Mouse (Mus musculus) neural tube, embryonic 14.5 days (tissue): ENCODE results near the gene Rilpl1. TPM values are rescaled to one million over a fixed set of nuclear protein-coding genes. Genes with fewer than 3 reads are reported as not detected.

Source experiments
- ATAC-seq: fragments of 200-750 bp; cut with Nextera tagmentation; 2 replicates; pipeline ENCODE4 v1.8.0; 2017; ENCODE audit warnings: low read depth, mild to moderate bottlenecking, moderate TSS enrichment, moderate library complexity
- H3K27ac ChIP-seq: fragments of 300-500 bp; sonication (generic); 2 replicates; pipeline ENCODE4 v1.5.1; 2014; ENCODE audit warnings: low read depth, mild to moderate bottlenecking, control low read depth, low read length, moderate library complexity, mixed read lengths
- H3K27me3 ChIP-seq: fragments of 300-500 bp; sonication (generic); 2 replicates; pipeline ENCODE4 v1.6.1; 2014; ENCODE audit warnings: low read length; ENCODE audit not compliant: control insufficient read depth, insufficient read depth
- H3K36me3 ChIP-seq: fragments of 300-500 bp; sonication (generic); 2 replicates; pipeline ENCODE4 v1.6.1; 2014; ENCODE audit warnings: low read length, mixed read lengths; ENCODE audit not compliant: control insufficient read depth, insufficient read depth
- H3K4me1 ChIP-seq: fragments of 300-500 bp; sonication (generic); 2 replicates; pipeline ENCODE4 v1.6.1; 2014; ENCODE audit warnings: low read length; ENCODE audit not compliant: control insufficient read depth, insufficient read depth
- H3K4me2 ChIP-seq: fragments of 300-500 bp; sonication (generic); 2 replicates; pipeline ENCODE4 v1.6.1; 2014; ENCODE audit warnings: mild to moderate bottlenecking, low read depth, low read length, control low read depth
- H3K4me3 ChIP-seq: fragments of 300-500 bp; sonication (generic); 2 replicates; pipeline ENCODE4 v1.5.1; 2014; ENCODE audit warnings: low read depth, low read length, control low read depth, mixed read lengths
- H3K9ac ChIP-seq: fragments of 300-500 bp; sonication (generic); replicated peaks from 2 replicates; pipeline ENCODE4 v1.6.1; 2014; ENCODE audit warnings: low read depth, mild to moderate bottlenecking, control low read depth, low read length, mixed read lengths
- H3K9me3 ChIP-seq: fragments of 300-500 bp; sonication (generic); 2 replicates; pipeline ENCODE4 v1.6.1; 2016; ENCODE audit warnings: low read length; ENCODE audit not compliant: control insufficient read depth
- WGBS: fragments of 180-500 bp; shearing (Covaris S2); extraction: QIAGEN DNeasy Blood & Tissue Kit; methylation state at CpG from one replicate; pipeline ENCODE4 v1.1.7; 2014; 5-methylcytosine and 5-hydroxymethylcytosine counted together
- polyA plus RNA-seq: library from polyadenylated mRNA; unstranded; fragments of >200 nt; fragmentation: Nextera tagmentation; extraction: Ambion mirVana; gene quantifications from 2 replicates; pipeline ENCODE4 v1.2.1, GENCODE M21; 2014

The Rilpl1 gene
- polyA plus RNA-seq = 11.0 and 14.4 TPM in 2 replicates

DNA sequence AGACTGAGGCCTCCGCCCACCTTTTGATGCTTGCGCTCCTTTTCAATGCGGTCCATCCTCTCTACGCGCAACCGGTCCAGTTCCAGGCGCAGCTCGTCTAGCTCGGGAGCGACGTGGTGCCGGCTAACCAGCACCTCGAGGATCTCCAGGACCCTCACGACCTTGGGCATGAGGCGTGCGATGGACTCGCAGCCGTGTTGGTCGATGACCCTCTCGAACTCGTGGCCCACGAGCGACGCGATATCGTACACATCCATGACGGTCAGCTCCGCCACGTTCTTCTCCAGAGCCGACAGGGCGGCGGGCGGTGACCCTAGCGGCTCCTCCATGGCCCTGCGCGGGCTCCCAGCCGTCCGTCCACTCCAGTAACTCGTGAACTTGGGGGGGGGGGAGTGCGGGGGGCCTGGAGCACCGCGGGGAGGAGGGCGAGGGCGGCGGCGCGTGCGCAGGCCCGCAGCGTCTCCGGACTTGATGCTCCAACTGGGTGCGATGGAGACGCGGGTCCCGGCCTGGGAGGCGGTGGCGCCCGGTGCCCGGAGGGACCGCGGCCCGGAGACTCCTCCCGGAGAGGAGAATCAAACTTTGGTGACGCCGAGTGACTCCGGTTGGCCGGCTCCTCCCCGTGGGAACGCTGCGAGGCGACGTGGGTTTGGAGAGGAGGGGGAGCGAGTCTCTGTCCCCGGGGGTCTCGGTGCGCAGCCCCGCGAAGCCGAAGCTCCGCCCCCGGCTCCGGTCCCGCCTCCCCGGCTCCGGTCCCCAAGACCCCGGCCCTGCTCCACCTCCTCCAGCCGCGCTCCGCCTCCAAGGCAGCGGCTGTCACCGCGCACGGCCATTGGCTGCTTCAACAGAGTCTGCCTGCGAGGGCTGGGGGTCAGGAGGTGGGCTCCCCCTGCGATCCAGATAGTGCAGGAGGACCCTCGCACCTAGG lies at the start of gene Rilpl1:
Gene Rilpl1 (minus strand): TSS at position 737 of the 928 bp plus-strand sequence.
- WGBS = under 1% methylated on average over 70 of the region's 96 CpGs
- peak within 1 kb of the TSS; percentile 76 for H3K27ac ChIP-seq
- peak within 1 kb of the TSS; percentile 77 for H3K4me3 ChIP-seq
- H3K4me1 ChIP-seq = peaks cover 26% of the 10 kb centered on the region; the same call in 1 of the 2 replicates
- H3K27me3 ChIP-seq = no peaks in the 10 kb centered on the region
- no peaks in the 10 kb centered on the region for H3K9me3 ChIP-seq
- no peaks in the 10 kb centered on the region for H3K36me3 ChIP-seq
- ATAC-seq = peak; percentile 93
- H3K9ac ChIP-seq = peak within 1 kb of the TSS; percentile 63
- H3K4me2 ChIP-seq = peak within 1 kb of the TSS; percentile 63

DNA sequence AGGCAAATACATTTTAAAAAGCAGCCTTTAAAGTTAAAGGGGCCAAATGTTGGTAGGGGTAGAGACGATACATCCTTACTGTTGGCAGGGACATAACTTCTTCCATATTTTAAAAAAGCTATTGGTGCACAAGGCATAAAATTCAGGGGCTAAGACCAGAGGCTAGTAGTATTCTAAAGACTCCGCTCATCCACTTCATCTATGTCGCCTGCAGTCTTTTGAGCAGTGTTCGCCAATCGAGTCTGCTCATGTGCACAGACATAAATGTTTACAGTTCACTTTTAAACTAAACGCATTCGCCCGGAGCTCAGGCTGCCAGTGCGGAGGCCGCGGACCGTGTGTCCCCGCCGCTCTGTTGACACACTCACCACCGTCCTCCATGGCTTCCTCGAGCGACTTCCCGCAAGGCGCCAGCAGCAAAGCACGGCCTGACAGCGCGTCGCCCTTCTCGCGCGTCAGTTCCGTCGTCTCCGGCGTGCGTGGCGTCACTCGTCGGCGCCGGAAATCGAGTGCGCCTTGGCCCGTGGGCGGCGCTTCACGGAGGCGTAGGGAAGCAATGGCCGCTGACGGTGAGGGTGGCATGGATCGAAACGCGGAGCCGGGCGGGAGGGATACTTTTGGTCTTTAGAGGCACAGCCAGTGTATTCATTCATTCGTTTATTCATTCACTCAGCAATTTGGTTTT lies 47.6 kb upstream of the Rilpl1 start, which contains the start of the genes Eif2b1 and Gtf2h3:
Gene Eif2b1 (minus strand): TSS at position 499 of the 685 bp plus-strand sequence.
Gene Gtf2h3 (plus strand): TSS at position 508 of the 685 bp plus-strand sequence.
- Histone ChIP-seq H3K4me3 (peak within 1 kb of the TSS; percentile 53), H3K4me1 (peaks cover 14% of the 10 kb centered on the region), H3K36me3 (peaks cover 36% of the 10 kb centered on the region), H3K27ac (no peak within 1 kb of the TSS), H3K9me3 (no peaks in the 10 kb centered on the region), H3K9ac (peak within 1 kb of the TSS; percentile 53), H3K27me3 (no peaks in the 10 kb centered on the region), H3K4me2 (peak within 1 kb of the TSS; percentile 85)
- ATAC-seq = peak; percentile 92
- WGBS = 1% methylated on average over 51 of the region's 51 CpGs

DNA sequence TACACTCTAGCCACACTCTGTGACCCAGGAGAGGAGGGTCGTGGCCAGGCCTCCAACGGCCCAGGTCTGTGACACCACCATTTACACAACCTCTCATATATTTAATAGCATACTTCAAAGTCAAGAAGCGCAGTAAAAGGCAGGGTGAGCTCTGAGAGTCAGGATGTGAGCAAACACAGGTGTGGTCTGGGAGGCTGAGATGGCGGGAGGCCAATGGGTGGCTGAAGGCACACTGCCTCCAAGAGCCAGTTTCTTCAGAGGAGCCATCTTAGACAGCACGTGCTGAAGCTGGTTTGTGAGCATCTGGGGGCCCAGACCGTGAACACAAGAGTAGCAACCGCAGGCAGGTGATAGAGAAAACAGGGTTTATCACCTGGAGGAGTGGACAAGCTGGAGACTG lies 44.3 kb upstream of the Rilpl1 start:
- no peaks in the 10 kb centered on the region for H3K27me3 ChIP-seq
- H3K4me2 ChIP-seq = no peak overlapping the region
- no peak overlapping the region for H3K9ac ChIP-seq
- no peak overlapping the region for H3K4me3 ChIP-seq
- WGBS = 91% methylated on average over 7 of the region's 7 CpGs
- ATAC-seq = no peak
- no peak overlapping the region for H3K27ac ChIP-seq
- peaks cover 14% of the 10 kb centered on the region for H3K4me1 ChIP-seq
- H3K9me3 ChIP-seq = no peaks in the 10 kb centered on the region
- peaks cover 50% of the 10 kb centered on the region for H3K36me3 ChIP-seq

DNA sequence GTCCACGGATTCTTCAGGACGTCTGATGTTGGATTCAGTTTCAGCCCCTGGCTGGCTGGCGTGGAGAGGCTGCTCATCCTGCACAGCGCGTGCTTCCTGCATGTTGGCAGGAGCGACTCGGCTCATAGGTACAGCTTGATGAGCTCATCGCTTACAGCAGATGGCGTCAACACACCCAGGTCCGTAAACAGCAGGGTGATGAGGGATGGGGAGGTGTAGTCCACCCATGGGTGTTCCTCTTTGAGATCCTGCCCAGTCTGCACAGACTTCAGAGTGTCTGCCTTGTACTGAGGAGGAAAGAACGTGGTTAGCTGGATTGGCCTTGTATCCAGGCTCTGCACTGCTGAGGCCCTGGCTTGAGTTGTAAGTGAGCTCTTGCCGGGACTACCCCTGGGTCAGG lies 39.9 kb upstream of the Rilpl1 start:
- ATAC-seq = no peak
- Histone ChIP-seq H3K4me2 (no peak overlapping the region), H3K9me3 (no peaks in the 10 kb centered on the region), H3K36me3 (peaks cover 71% of the 10 kb centered on the region), H3K4me3 (no peak overlapping the region), H3K9ac (no peak overlapping the region), H3K27me3 (no peaks in the 10 kb centered on the region), H3K27ac (no peak overlapping the region), H3K4me1 (no peaks in the 10 kb centered on the region)
- 88% methylated on average over 12 of the region's 12 CpGs for WGBS

DNA sequence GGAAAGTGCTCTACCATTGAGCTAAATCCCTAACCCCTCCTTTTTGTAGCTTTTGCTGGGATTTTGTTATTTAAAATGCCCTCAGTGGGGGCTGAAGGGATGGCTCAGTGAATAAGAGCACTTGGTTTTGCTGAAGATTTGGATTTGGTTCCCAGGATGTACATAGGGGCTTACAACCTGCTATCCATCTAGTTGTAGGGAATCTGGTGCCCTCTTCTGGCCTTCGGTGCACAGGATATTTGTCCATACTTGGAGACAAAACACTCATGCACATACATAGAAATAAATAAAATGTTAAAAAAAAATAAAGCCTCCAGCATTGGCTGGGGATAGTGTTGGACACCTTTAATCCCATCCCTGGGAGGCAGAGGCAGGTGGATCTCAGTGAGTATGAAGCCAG lies 24.0 kb upstream of the Rilpl1 start:
- no peak for ATAC-seq
- WGBS = 87% methylated on average over 1 of the region's 1 CpGs
- peaks cover 41% of the 10 kb centered on the region for H3K36me3 ChIP-seq
- no peak overlapping the region for H3K9ac ChIP-seq
- H3K4me2 ChIP-seq = no peak overlapping the region
- no peaks in the 10 kb centered on the region for H3K27me3 ChIP-seq
- no peak overlapping the region for H3K4me3 ChIP-seq
- no peaks in the 10 kb centered on the region for H3K9me3 ChIP-seq
- no peak overlapping the region for H3K27ac ChIP-seq
- H3K4me1 ChIP-seq = peaks cover 6% of the 10 kb centered on the region; the same call in 1 of the 2 replicates

DNA sequence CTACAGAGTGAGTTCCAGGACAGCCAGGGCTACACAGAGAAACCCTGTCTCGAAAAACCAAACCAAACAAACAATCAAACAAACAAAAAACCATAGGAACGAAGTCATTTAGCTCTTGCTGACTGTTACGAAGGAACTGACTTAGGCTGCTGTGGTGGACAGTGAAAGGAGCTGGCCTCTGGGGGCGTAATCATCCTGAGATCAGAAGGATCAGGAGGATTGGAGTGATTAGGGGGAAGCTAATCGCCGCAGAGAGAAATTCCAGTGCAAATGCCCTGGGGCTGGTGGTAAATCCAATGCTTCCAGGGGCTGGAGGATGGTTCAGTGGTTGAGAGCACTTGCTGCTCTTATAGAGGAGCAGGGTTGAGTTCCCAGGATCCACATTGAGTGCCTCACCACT lies 22.4 kb upstream of the Rilpl1 start:
- peaks cover 29% of the 10 kb centered on the region for H3K36me3 ChIP-seq
- no peaks in the 10 kb centered on the region for H3K27me3 ChIP-seq
- peak overlapping the region; percentile 88 for H3K4me3 ChIP-seq
- no peak overlapping the region for H3K27ac ChIP-seq
- no peak for ATAC-seq
- H3K4me1 ChIP-seq = peaks cover 6% of the 10 kb centered on the region; the same call in 1 of the 2 replicates
- no peak overlapping the region for H3K9ac ChIP-seq
- H3K9me3 ChIP-seq = no peaks in the 10 kb centered on the region
- WGBS = 80% methylated on average over 6 of the region's 6 CpGs
- H3K4me2 ChIP-seq = peak overlapping the region; percentile 63

DNA sequence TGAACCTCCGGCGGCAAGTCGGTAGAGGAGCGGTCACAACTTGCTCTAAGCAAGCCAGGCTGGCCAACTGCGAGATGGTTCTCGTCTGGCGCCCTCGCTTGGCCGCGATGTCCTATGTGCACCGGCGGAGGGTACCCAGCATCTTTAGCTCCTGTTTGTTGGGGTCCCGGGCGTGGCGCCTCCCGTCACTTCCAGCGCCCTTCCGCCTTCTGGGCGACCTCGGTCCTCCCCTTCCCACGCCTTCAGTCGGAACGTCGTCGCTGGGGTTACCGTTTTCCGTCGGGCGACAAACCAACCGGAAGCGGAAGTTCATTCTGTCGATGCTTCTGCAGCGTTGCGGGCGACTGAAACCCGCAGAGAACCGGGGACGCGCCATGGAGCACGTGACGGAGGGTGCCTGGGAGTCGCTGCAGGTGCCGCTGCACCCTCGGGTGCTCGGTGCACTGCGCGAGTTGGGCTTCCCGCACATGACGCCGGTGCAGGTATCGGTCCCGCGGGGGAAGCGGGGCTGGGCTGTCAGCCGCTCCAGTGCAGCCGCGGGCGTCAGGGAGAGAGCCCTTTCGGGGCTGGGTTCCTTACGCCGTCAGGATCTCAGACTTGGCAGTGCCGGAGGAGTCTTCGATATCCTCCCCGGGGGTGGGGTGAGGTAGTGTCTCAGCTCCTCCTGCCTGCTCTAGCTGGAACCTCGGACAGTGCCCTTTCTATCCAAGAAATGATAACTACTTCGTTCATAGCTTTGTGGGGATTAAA lies 21.5 kb upstream of the Rilpl1 start, which contains the start of gene Ddx55:
Gene Ddx55 (plus strand): TSS at position 307 of the 750 bp plus-strand sequence.
- H3K36me3 ChIP-seq = peaks cover 28% of the 10 kb centered on the region
- H3K27ac ChIP-seq = peak within 1 kb of the TSS; percentile 80
- H3K9me3 ChIP-seq = no peaks in the 10 kb centered on the region
- no peaks in the 10 kb centered on the region for H3K27me3 ChIP-seq
- H3K4me1 ChIP-seq = peaks cover 6% of the 10 kb centered on the region; the same call in 1 of the 2 replicates
- H3K4me2 ChIP-seq = peak within 1 kb of the TSS; percentile 63
- under 1% methylated on average over 66 of the region's 66 CpGs for WGBS
- ATAC-seq = peak; percentile 93
- peak within 1 kb of the TSS; percentile 84 for H3K9ac ChIP-seq
- peak within 1 kb of the TSS; percentile 88 for H3K4me3 ChIP-seq

DNA sequence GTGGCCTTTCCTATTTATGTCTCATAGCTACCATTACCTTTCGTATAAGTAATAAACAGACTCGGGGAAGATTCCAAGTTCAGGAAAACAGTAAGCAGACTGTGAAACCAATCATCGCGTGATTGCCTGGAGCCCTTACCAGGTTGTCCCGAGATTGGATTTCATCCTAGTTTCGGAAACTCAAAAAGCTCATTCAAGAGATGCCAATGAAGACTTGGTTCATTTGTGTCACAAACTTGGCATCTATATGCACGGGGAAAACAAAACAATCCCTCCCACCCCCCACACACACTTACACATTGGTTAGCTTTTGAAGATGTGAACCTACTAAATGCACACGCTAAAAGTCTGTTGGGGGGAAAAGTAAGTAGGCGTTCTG lies 20.9 kb upstream of the Rilpl1 start:
- Histone ChIP-seq H3K27me3 (no peaks in the 10 kb centered on the region), H3K4me3 (peak overlapping the region; percentile 88), H3K9me3 (no peaks in the 10 kb centered on the region), H3K36me3 (peaks cover 28% of the 10 kb centered on the region), H3K27ac (peak overlapping the region; percentile 80), H3K4me1 (peaks cover 6% of the 10 kb centered on the region; the same call in 1 of the 2 replicates), H3K9ac (peak overlapping the region; percentile 84), H3K4me2 (peak overlapping the region; percentile 63)
- 14% methylated on average over 9 of the region's 9 CpGs for WGBS
- ATAC-seq = peak; percentile 12; the same call in 1 of the 2 replicates
